Mouse (Mus musculus) right cerebral cortex, adult 2 months (tissue): ENCODE measurements around the gene Spata13.

Source experiments
- DNase-seq, 2 experiments: peaks; one replicate each; pipeline ENCODE4 v3.0.0; 2021 to 2022; ENCODE audit warnings: low spot score in 2 of 2

Gene Spata13

GRCm38 (mm10) chr14:60715686-60716085 is 81.9 kb downstream of the Spata13 start:
- no peak for DNase-seq

DNA sequence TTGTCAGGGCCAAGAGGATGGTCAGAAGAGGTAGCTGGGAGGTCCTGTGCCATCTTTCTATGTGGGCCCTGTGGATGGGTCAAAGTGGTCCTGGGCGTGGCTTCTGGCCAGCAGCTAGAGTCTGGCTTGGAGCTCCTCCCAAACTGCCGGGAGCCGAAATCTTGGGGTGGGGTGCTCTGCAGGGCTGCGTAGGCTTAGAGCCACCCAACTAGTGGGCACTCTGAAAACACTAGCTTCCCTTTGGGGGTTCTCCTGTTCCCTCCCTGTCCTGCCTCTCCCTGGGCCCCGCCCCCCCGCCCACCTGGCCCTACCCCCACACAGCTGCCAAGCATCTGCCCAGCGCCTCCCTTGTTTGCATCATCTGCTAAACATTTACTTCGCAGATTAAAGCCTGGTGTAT is 87.5 kb downstream of the Spata13 start:
- no peak for DNase-seq

DNA sequence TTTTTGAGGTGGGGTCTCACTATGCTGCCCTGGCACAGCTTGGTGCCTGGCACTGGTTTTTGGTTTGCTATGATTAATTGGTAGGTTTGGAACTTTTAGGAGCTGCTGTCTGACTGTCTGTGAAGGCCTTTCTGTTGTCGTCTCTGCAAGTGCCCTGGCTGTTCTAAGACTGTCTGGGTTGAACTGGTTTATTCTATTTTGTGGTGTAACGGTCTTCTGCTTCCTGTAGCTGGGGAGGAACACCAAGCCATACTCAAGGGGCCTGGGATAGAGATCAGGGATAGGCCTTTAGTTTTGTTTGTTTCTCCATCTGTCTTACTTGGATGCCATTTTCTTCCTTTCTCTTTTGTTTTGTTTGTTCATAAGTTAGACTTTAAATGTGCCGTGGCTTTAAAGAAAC is 88.1 kb downstream of the Spata13 start:
- no peak for DNase-seq

GRCm38 (mm10) chr14:60726091-60726490 is 92.3 kb downstream of the Spata13 start:
- no peak for DNase-seq

GRCm38 (mm10) chr14:60727130-60727529 is 93.3 kb downstream of the Spata13 start:
- DNase-seq = no peak

DNA sequence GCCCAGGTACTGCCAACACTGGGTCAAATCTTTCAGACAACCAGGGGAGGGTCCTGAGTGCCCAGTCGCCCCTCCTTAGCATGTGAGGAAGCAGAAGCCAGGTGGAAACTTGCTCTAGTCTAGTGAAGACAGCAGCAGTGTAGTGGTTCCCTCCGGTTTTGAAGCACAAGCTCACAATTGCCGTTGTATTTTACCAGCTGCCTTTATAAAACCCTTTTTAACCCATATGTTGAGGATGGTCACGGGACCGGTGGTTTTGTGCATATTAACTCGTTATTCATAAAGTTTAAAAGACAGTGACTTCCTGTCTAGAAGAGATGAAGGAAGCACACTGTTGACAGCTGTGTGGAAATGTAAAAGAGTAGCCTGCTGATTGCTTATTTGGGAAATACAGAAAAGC is 98.3 kb downstream of the Spata13 start:
- DNase-seq = no peak

DNA sequence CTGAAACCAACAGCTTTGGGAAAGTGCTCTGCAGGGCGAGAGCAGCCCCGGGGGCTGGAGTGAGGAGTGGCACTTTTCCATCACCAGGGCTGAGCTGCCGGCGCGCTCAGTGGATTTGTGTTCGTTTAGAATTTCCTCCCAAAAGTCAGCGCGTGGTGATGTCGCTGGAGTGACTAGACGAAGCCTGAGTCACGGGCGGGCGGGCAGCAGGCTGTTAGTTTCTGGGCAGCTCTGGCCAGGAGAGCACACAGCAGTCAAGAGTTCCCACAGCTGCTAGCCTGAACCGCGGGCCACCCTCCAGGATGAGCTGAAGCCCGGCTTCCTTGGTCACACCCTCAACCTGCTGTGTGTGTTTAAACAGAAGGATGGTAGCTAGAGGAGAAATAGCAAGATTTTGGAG is 99.0 kb downstream of the Spata13 start:
- DNase-seq = peak; percentile 50 to 54

DNA sequence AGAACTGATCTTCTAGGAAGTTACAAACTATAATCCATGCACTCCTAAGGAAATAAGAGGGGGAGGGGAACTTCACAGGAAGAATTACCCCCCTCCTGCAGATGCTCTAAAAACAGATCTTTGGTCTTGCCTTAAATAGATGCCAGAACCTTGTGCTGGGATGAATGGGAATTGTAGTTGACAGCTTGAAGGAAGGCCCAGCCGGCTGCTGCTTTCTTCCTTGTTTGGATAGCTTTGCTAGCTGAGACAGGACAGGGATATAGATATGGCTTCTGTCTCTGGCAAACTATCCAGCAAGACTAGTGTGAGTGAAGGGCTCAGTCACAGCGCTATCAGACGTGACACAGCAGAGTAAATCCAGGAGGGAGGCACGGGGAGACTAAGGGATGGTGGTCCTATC is 99.9 kb downstream of the Spata13 start:
- DNase-seq = no peak

DNA sequence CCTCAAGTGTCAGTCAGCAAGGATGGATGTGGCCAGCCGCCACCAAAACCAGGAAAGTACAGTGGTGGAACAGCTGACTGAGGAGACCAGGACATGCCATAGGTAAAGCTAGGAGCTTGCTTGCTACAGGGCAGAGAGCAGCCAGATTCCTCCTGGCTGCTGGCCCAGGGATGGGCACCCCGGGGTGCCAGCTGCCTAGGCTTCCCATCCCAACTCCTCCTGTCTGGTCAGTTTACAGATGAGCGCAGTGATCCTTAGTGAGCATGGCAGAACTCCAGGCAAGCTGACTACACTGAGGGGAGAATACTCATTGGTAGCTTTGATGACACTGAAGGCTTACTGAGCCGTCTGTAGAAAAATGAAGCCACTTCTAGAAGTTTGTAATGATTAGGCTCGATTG is 101.4 kb downstream of the Spata13 start:
- no peak for DNase-seq

- no peak for DNase-seq
Measured at GRCm38 (mm10) chr14:60735848-60736547, 102.2 kb downstream of the Spata13 start.

DNA sequence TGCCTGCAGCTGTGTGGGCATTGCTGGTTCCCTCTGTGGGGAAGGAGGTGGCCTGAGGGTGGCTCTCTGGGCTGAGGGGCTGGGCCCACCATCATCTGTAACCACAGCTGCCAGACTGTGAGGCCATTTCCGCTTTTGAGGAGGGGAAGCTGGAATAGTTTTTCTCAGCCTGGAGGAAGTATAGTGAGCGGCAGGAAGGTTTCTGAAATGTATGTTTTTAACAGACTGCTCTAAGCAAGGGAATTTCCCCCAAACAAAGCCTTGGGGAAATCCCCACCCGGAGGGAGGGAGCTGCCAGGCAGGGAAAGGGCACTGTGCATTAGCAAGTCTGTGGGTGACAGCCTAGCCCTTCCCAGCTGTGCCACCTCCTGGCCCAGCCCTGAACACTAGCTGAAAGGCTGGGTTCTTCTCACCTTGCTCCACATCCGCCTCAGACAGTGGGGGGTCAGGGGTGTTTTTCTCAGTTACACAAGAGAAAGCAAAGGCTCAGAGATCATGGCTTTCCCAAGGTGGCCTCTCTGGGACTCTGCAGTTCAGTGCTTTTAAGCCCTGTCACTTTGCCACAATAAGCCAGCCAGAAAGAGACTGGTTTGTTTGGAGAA is 102.9 kb downstream of the Spata13 start:
- no peak for DNase-seq

- no peak for DNase-seq
Measured at GRCm38 (mm10) chr14:60737202-60737611, 103.4 kb downstream of the Spata13 start.

GRCm38 (mm10) chr14:60738434-60738938 is 104.7 kb downstream of the Spata13 start:
- no peak for DNase-seq

- DNase-seq = no peak
Measured at GRCm38 (mm10) chr14:60739155-60739554, 105.4 kb downstream of the Spata13 start.

GRCm38 (mm10) chr14:60739616-60740015 is 105.8 kb downstream of the Spata13 start:
- no peak for DNase-seq

DNA sequence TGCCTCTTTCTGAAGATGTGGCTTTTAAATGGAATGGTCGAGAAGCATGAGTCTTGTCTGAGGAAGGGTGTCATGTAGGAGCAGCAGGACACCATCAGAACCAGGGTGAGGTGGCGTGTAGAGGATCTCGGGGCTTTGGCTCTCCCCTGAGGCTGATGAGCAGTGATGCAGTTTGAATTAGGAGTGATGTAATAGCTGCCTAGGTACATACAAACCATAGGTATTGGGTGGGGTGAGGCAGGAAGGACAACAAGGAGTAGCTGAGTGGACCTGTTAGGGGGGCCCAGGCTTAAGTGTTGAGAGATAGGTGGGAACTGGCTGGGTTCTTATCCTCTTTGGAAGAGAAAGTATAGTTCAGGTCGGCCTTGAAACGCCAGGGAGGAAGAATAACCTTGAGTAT is 106.7 kb downstream of the Spata13 start:
- DNase-seq = no peak

DNA sequence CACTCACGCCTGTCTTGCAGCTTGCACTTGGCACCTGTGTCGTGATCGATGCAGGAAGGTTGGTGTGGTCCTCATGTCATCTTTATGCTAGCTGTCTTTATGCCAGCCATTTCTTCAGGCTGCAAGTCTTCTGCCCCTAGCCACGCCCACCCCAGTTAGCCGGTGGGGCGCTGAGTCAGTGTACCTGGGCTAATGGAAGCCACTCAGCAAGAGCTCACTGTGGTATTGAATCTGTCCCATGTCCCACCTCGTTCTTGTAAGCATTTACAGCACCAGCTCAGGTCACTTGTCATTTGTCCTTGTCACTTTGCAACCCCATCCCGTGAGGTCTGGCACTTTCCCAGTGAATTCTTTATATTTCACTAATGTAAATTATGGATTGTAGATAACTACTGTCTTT is 107.2 kb downstream of the Spata13 start:
- DNase-seq = no peak

DNA sequence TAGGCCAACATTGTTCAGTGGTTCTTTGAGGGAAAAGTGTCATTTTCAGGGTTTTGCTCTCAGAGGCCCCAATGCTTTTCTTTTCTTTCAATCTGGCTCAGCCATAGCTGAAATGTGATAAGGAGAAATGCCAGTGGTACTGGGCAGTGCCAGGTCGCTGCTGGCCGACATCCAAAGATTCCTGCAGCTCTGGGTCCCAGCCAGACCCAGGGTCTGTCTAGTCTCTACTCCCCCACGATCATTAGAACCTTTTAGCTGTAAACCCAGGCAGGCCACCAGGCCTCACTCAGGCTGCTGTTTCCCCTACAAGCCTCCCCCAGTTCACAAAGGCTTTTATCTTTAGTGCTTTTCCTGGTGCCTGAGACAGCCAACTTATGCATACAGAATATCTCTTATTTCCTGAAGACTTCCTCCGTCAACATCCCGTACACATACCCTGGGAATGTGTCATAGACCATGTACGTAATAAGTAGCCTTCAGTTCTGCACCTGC is 107.7 kb downstream of the Spata13 start:
- no peak for DNase-seq

GRCm38 (mm10) chr14:60743681-60744080 is 109.9 kb downstream of the Spata13 start:
- DNase-seq = no peak

DNA sequence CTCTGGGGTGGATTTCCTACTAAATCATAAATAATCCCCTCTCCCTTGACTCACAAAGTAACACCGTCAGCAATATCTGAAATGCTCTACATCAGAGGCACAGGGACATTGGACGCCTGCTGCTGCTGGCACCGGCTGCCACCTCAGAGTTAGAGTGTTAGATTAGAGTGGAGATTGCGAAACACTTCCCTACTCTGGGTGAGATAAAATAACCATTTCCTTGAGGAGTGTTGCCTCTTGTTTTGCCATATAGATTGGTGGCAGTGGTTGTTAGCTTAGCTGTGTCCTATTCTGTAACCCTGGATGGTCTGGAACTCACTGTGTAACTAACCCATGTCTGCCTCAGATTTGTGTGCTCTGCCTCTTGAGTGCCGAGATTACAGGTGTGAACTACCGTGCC is 111.4 kb downstream of the Spata13 start:
- no peak for DNase-seq

DNA sequence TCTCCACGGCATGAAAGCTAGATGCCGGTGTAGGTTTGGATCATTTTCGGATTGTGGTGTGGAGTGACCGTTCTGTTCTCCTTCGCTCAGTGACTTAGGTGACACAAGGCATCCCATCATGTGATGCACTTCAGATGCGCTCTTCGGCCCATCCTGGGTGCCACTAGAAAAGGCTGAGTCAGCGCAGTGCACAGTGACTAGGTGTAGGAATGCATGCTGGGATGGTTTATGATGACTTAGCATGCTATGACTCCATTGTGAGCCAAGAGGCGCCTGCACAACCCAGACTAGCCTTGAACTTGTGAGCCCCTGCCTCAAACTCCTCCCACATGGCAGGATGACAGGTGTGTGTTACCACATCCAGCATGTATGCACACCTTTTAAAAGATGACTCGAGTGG is 112.3 kb downstream of the Spata13 start:
- no peak for DNase-seq

DNA sequence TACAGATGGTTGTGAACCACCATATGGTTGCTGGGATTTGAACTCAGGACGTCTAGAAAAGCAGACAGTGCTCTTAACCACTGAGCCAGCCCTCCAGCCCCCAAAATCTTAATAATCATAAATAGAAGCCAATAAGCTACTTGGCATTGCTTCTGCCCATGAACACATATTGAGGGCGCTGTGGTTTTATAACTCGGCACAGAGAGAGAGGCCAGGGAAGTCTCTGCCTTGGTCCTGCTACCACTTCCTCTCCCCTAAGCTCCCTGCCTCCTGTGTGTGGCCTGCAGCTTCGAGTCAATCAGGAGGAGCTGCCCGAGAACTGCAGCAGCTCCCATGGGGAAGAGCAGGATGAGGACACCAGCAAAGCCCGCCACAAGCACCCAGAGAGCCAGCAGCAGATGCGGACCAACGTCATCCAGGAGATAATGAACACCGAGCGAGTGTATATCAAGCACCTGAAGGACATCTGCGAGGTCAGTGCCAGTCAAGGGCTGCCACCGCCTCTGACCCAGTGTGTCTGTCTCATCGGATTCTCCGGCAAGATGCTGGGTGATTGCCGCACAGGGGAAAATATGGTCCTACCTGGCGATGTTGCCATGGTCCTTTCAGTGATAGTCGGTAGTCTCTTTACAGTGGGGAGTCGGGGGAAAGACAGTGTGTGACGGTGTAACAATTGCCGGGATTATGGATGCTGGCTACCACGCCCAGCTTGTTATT is 113.5 kb downstream of the Spata13 start:
- no peak for DNase-seq

- no peak for DNase-seq
Measured at GRCm38 (mm10) chr14:60749880-60750279, 116.1 kb downstream of the Spata13 start.
